Mouse (Mus musculus): ENCODE data around the gene Ipo4.

The Ipo4 gene

GRCm38 (mm10) chr14:55590748-55591330 is 44.9 kb downstream of the Ipo4 start, which contains the start of gene Psme2:
Gene Psme2 (minus strand): TSS chr14:55591113.
- peak; percentile 93 for DNase-seq (ENCODE audit: low read depth, low spot score)

- no peak for DNase-seq (ENCODE audit: low read depth, low spot score)
These were observed 45.8 kb downstream of the Ipo4 start for GRCm38 (mm10) chr14:55589771-55590448.

GRCm38 (mm10) chr14:55589271-55589670 is 46.5 kb downstream of the Ipo4 start:
- DNase-seq (ENCODE audit: low read depth, low spot score), result no peak

GRCm38 (mm10) chr14:55586149-55586548 is 49.6 kb downstream of the Ipo4 start:
- no peak for DNase-seq (ENCODE audit: low read depth, low spot score)

- no peak for DNase-seq (ENCODE audit: low read depth, low spot score)
These were observed 50.2 kb downstream of the Ipo4 start for GRCm38 (mm10) chr14:55585566-55585960.

- DNase-seq (ENCODE audit: low read depth, low spot score), result no peak
These were observed 50.8 kb downstream of the Ipo4 start, which contains the start of gene Emc9 for GRCm38 (mm10) chr14:55584702-55585565. Gene Emc9 (minus strand): TSS chr14:55585302.

GRCm38 (mm10) chr14:55584303-55584701 is 51.5 kb downstream of the Ipo4 start:
- no peak for DNase-seq (ENCODE audit: low read depth, low spot score)

GRCm38 (mm10) chr14:55581981-55582681 is 53.6 kb downstream of the Ipo4 start:
- no peak for DNase-seq (ENCODE audit: low read depth, low spot score)

- no peak for DNase-seq (ENCODE audit: low read depth, low spot score)
These were observed 55.0 kb downstream of the Ipo4 start for GRCm38 (mm10) chr14:55580731-55581130.

GRCm38 (mm10) chr14:55579511-55580496 is 56.0 kb downstream of the Ipo4 start:
- no peak for DNase-seq (ENCODE audit: low read depth, low spot score)

- DNase-seq (ENCODE audit: low read depth, low spot score), result no peak
These were observed 57.0 kb downstream of the Ipo4 start for GRCm38 (mm10) chr14:55578668-55579269.

GRCm38 (mm10) chr14:55577871-55578667 is 57.7 kb downstream of the Ipo4 start, which contains the start of gene Psme1:
Gene Psme1 (plus strand): TSS chr14:55578123.
- DNase-seq (ENCODE audit: low read depth, low spot score), result peak; percentile 56

- no peak for DNase-seq (ENCODE audit: low read depth, low spot score)
These were observed 59.4 kb downstream of the Ipo4 start for GRCm38 (mm10) chr14:55576376-55576775.

GRCm38 (mm10) chr14:55575711-55576110 is 60.0 kb downstream of the Ipo4 start:
- no peak for DNase-seq (ENCODE audit: low read depth, low spot score)
